Mouse (Mus musculus) erythroblast, embryonic 14.5 days (primary cell): ENCODE measurements around the gene Misp.

ENCODE experiments used
- GATA1 ChIP-seq: IDR thresholded peaks from 2 replicates; pipeline ENCODE4 v1.6.1; 2012; ENCODE audit warnings: low read length, inconsistent platforms, mixed read lengths
- TAL1 ChIP-seq: IDR thresholded peaks from 3 replicates; pipeline ENCODE4 v1.6.1; 2012; ENCODE audit warnings: low read length, inconsistent platforms, mixed read lengths

DNA sequence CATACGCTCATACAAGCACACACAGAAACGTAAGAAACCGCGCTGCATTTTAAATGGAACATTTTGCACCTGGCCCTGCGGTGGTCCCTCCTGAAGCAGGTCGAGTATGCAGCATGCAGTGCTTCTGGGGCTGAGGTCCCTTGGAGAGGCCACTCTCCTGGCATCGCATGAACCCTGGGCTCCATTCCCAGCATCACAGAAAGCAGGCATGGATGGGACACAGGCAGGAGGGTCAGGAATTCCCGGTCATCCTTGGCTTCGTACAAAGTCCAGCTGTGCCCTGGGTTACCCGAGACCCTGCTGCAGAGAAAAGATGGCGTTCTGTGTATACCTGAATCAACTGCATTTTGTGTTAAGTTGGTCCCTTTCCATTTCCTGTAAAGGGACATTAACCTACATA lies 20.3 kb upstream of the Misp start:
- TF ChIP-seq GATA1: no peak
- TF ChIP-seq TAL1: no peak
